Mouse (Mus musculus): Measurements from ENCODE around the gene Rp2. TPM values are rescaled to one million over a fixed set of nuclear protein-coding genes. Genes with fewer than 3 reads are reported as not detected.
A peak's percentile ranks its signal among the peaks of the same experiment; 100 is the strongest.
"Not testable (repeated sequence)": the region's sequence is repeated elsewhere in the genome, so short reads cannot be mapped to it uniquely, and the experiment has no call there.

Gene Rp2
- 10 to 100 TPM; 19.1 to 24.0 (median 20.6) TPM for total RNA-seq (2022)

DNA sequence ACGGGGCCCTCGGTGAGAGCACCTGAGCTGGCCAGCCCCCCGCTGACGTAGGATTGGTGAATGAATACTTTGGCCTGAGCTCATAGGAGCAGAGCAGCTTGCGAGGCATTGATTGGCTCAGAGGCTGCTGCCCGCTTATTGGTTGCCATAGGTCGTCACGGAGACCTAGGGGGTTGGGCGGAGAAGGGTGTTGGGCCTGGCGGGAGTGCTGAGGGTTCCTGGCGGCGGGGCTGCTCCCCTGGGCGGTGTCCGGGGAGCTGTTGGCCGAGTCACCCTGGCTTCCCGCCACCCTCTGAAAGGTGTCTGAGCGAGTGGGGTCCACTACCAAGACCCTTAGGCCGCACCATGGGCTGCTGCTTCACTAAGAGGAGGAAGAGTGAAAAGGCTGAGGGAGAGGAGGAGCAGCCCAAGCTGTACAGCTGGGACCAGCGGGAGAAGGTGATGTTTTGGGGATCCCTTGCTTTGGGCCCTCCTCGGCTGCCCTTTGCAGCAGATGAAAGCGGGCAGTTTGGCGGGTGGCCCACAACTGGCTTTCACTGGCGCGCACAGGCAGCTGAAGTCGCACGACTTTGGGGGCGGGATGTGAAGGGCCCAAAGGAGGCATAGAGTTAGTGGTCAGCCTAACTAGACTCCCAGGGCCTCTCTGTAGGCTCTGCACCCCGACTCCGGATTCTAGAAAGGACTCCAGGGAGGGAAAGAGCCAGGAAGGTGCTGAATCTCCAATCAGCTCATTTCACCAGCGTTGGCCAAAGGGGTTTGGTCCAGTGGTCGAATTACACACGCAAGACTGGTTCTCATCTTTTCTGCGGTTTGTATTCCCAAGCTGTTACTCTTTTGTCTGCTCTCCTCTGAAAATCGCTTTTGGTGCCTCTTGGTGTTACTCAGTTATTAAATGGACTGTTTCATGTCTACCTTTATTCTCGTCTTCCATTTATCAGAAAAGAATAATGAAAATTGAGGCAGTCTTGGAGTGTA lies at the start of gene Rp2:
Rp2 (plus strand) TSS at position 91 of the 975 bp plus-strand sequence.
- DNase-seq (ENCODE audit: low spot score in 2 of 2): peak; percentile 70 to 77

DNA sequence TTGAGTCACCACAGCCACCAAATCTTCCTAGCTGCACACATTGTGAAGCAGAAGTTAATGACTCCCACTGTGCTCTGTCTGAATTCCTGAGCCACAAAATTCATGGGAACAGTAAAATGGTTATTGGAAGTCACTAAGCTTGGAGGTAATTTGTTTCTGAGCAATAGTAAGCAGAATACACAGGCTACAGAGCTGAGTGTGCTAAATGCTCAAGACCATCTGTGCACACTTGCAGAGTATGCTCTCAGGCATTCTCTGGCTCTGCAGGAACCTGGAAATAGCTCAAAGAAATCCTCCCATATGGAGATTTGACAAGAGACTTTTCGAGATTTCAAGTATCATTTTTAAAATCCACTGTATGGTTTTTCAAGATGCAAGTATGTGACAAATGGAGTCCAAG lies 31.5 kb upstream of the Rp2 start:
- peak; percentile 10 to 22 for DNase-seq (ENCODE audit: low spot score in 2 of 2)

DNA sequence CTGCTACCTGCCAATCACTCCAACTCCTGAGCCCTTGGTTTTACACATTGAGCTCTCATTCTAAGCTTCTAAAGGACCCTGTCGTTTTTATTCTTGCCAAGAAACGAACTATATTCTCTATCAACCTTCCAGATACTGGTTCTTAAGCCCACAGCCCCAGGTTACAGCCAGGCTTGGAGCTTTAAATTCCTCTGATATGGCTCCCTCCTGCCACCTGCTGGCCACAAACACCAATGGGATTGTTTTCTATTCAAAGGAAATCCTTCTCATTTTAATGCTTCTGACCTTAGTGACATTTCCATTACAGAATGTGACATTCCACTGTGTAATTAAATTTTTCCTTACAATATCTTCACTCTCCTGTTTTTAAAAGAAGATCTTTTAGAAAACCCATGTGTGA lies 28.6 kb upstream of the Rp2 start:
- DNase-seq (ENCODE audit: low spot score in 2 of 2): peak; percentile 3 to 22

DNA sequence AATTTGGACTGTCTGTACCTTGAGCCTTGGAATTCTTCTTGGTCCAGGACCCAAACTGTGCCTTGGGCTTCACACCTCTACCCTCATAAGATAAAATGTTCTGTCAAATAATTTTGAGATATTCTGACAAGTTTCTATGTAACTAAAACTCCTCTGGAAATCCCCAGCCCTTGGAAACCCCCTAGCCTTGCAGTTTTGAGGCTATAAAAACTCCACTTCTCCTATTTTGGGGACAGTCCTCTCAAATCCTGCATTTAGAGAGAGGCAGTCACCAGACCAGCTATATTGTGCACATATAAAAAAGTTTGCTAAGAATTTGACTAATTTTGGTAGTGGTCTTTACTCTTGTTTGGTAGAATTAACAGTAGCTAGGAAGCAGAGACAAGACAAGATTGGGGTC lies 19.3 kb upstream of the Rp2 start:
- no peak for DNase-seq (ENCODE audit: low spot score in 2 of 2)

DNA sequence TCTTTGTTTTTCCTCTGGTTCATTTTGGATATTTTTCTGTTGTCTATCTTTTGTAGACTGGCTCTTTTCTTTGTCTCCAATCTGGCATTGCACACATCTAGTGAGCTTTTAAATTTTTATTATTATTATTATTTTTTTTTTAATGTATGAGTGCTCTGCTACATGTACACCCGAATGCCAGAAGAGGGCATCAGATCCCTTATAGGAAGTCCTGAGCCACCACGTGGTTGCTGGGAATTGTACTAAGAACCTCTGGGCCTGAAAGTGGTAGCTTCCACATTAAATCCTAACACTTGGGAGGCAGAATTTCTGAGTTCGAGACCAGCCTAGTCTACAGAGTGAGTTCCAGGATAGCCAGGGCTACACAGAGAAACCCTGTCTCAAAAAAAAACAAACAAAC lies 17.9 kb upstream of the Rp2 start:
- no peak for DNase-seq (ENCODE audit: low spot score in 2 of 2)

DNA sequence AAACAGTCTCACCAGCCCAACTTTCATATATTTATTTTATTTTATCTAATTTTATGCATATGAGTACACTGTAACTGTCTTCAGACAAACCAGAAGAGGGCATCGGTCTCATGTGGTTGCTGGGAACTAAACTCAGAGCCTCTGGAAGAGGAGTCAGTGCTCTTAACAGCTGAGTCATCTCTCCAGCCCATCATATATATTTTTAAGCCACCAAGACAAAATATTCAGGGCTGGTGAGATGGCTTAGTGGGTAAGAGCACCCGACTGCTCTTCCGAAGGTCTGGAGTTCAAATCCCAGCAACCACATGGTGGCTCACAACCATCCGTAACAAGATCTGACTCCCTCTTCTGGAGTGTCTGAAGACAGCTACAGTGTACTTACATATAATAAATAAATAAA lies 14.0 kb upstream of the Rp2 start:
- not testable (repeated sequence) for DNase-seq (ENCODE audit: low spot score in 2 of 2)

DNA sequence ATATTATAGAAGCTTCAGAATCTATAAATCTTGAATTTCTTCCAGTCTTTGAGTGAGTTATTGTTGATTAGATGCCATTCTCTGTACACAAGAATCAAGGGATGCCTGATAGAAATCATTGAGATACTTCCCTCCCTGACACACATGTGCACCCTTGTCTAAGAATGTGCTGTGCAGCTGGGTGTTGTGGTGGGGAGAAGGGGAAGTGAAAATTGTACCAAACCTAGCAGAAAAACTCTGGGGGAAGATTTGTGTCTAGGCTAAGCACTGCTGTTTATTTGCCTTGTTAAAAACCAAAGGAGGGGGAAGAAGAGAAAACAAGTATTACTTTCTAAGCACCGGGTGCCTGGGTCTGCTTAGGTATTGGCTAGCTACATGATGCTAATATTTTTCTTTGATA lies 9.0 kb upstream of the Rp2 start:
- no peak for DNase-seq (ENCODE audit: low spot score in 2 of 2)

DNA sequence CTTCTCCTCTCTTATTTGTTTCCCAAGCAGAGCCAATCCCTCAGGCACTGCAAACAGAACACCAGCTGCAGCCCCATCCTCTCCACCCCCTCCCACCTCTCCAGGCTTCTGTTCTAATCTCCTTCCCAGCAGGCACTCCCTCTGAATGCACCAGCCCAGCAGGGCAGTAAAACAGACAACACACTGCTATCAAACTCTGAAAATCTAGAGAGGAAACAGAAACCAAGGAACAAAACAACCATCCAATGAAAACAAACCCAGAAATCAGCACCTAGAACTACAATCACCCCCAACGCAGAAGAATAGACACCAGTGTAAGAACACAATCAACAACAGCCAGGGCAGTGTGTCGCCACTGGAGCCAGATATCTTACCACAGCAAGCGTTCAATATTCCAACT lies 8.0 kb upstream of the Rp2 start:
- no peak for DNase-seq (ENCODE audit: low spot score in 2 of 2)

DNA sequence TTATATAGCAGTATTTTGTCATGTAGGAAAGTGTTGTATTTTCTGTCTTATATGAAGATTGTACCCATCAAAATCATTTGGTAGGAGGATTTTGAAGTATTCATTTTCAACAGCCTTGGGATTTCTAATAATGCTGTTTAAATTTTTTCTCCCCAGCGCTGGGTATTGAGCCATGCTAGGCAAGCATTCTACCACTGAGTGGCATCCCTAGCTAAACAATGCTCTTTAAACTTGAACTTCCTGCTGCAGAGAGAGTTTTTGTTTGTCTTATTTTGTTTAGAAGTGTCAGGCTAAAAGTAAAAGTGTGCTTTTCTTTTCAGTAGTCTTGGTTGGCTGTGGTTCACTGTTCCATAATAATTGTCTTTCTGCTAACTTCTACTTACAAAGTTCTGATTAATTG lies 1.8 kb downstream of the Rp2 start:
- DNase-seq (ENCODE audit: low spot score in 2 of 2): no peak

DNA sequence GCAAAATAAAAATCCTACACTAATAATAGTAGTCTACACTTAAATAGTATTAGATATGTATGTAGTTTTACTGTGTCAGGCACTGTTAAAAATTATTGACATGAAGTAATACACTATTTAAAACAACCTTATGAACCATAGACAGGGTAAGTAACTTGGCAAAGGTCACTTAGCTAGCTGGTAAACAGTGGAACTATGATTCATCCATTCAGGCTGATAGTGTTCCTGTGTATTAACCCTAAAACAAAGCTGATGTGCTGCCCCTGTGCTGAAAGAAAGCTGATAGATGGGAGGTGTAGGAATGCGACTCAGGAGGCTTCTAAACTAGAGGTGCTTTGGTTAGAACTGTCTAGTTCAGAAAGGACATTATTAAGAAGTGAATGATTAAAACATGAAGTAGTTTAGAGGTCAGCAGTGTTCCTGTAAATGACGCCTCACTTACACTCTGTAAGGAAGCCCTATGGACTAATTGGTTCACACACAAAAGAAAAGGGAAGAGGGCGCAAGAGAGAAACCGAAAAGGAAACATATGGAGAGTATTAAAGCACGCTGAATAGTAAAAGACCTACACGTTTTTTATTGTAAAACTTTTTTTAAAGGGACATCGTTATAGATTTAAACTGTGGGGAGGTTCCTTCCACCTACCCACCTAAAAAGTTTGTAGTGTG lies 15.2 kb downstream of the Rp2 start:
- no peak for DNase-seq (ENCODE audit: low spot score in 2 of 2)

DNA sequence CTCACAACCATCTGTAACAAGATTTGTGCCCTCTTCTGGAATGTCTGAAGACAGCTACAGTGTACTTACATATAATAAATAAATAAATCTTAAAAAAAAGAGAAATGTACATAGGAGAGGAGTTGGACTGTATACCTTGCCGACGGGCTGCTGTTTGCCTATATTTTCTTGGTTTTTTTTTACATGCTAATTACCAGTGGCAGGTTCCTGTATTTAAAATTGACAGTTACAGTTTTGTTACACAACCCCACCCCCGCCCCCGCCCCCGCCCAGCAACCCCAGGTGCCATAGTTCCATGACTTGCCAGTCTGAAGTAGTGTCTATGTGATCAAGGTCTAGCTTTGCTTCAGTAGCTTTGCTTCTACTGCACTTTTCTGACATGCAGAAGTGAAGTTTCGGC lies 18.0 kb downstream of the Rp2 start:
- no peak for DNase-seq (ENCODE audit: low spot score in 2 of 2)

DNA sequence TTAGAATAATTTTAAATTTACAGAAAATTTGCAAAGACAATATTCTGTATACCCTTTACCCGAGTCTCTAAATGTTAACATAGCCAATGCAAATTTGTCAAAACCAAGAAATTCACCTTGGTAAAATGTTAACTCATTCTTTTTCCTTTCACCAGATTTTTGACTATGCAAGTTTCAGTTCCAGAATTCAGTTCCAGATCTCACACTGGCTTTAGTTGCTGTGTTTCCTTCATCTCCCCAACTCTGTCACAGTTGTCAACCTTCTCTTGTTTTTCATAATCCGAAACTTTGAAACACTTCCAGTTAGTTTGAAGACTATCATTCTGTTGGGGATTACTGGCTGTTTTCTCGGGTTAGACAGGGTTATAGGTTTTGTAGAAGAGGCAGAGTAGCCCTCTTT lies 22.7 kb downstream of the Rp2 start:
- DNase-seq (ENCODE audit: low spot score in 2 of 2): no peak

DNA sequence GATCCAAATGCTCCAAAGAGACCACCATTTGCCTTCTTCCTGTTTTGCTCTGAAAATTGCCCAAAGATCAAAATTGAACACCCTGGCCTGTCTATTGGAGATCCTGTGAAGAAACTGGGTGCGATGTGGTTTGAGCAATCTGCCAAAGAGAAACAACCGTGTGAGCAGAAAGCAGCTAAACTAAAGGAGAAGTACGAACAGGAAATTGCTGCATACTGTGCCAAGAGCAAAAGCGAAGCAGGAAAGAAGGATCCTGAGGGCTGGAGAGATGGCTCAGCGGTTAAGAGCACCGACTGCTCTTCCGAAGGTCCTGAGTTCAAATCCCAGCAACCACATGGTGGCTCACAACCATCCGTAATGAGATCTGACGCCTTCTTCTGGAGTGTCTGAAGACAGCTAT lies 27.7 kb downstream of the Rp2 start:
- DNase-seq (ENCODE audit: low spot score in 2 of 2): not testable (repeated sequence)

DNA sequence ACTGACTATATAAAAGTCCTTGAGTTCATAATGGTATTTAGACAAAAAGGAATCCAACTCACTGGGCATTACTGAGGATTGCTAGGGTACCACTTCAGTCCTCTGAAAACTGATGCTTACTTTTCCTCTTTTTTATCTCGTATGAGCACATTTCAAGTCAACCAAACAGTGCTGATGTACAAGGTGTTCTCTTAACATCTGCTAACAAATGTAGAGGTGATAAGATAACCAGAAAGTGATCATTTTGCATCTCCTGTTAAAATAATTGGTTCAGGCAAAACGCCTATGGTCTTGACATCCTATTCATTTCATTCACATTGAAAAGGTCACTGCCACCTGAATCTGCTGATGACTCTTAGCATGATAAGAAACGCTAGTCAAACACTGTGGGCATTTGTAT lies 28.7 kb downstream of the Rp2 start:
- DNase-seq (ENCODE audit: low spot score in 2 of 2): no peak

DNA sequence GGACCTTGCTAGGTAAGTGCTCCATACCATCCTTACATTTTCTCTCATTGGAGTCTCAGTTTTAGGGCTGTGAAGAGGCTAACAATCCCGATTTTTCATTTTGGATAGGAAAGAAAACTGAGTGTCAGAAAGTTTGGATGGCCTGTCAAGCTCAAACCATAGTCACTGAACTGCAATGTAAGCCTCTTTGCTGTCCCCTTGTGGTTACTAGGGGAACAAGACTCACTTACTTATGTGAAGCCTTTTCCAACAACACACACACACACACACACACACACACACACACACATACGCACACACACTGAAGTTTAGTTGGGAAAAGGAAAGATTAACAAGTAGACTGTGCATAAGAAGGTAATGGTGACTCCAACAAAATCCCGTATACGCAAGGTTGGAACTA lies 39.8 kb downstream of the Rp2 start:
- DNase-seq (ENCODE audit: low spot score in 2 of 2): no peak

DNA sequence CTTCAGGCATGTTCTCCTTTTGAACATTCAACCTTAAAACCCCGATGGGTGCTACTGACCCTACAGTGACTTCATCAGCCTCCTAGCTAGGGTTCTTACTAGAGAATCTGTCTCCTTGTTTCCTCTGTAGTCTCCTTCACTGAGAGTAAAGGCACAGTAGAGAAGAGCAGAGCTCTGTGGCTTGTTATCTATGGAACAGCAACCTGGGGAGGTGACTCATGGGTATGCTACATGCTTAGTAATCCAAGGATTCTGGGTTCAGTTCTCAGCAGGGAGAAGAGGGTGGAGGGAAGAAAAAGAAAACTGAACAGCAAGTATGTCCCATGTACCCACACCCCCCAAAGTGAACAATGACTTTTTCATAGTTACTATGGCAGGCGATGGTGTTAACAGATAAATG lies 42.6 kb downstream of the Rp2 start:
- DNase-seq (ENCODE audit: low spot score in 2 of 2): no peak

DNA sequence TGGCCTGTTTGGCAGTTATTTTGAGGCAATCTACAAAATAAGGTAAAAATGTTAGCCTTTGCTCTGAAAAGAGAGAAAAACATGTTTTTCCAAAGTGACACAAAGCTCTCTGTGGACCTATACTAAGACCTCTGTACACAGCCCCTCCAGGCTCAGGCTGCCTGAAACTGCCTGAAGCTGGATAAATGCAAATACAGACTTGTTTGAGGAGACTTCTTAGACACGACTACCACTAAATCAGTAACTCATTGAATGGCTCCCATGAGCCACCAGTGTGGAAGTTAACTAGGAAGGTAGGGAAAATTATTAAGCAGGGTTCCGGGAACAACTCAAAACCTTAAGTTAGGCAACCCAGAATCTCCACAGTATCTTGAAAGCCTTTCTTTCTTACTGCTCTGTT lies 43.4 kb downstream of the Rp2 start:
- DNase-seq (ENCODE audit: low spot score in 2 of 2): no peak

DNA sequence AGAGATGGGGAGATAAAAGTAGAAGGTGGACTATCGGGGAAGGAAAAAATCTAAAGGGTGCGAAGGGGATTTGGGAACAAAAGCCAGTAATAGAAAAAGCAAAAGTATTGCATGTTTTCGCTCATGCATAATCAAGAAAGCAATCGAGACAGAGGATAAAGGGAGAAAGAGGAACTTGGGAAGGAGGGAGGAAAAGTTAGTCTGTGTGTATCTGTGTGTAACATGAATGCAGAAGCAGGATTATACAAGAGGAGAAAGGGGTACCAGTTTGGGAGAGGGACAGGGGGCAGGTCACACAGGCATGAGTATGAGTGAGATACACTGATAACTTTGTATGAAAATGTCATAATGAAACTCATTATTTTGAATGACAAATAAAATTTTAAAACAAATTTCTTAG lies 47.1 kb downstream of the Rp2 start:
- DNase-seq (ENCODE audit: low spot score in 2 of 2): no peak

DNA sequence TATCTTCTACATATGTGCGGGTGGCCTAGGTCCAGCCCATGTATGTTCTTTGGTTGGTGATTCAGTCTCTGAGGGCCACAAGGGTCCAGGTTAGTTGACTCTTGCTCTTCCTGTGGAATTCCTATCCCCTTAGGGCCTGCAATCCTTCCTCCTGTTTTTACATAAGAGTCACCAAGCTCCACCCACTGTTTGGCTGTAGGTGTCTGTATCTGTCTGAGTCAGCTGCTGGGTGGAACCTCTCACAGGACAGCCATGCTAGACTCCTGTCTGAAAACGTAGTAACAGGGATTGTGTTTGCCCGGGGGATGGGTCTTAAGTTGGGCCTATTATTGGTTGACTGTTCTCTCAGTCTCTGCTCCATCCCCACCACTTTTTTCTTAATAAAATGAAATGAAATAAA lies 47.9 kb downstream of the Rp2 start:
- no peak for DNase-seq (ENCODE audit: low spot score in 2 of 2)

DNA sequence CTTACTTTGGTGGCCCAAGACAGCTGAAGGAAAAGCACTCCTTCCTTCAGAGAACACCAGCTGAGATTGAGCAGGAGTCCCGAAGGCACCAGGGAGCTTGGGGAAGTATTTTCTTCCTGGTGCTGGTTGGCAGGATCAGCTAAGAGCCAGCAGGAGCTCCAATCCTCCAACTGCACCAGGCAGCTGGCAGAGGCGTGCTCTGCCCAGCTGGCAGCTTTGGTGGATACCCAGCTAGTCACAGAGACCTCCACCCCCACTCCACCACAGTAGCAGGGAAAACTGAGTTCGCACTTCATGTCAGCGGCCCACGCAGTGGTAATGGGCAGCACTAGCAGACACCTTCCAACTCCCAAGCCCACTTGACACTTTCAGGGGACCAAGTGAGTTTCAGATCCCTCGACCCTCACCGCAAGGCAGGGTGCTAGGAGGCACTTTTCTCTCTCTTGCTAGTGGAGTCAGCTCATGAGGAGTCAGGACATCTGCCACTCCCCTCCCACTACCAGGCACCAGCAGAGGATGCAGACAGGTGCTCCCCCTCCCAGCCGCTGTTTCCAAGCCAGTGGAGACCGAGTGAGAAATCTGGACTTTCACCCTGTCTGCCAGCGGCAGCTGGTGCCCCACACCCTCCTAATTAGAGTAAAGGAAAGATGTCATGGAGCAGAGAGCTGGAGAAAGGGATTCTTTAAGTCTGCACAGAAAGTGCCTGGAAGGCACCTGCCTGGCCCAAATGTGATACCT lies 50.8 kb downstream of the Rp2 start:
- peak; percentile 32 to 50 for DNase-seq (ENCODE audit: low spot score in 2 of 2)

DNA sequence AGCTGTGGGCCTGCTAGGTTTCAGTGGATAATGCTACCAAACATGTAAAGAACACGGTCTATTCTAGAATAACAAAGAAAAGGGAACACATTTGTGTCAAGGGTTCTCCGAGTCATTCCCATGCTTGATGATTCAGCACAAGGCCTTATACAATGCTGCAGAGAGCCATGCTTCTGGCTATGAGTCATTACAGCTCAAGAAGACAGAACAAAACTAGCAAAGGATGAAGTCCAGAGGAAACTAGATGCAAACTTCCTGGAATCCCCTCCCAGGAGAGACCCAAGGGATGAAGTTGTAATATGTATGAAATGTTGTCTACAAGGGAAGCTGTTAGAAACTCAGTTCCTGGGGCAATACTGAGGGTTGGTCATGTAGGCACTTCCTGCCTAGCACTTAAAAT lies 54.2 kb downstream of the Rp2 start:
- no peak for DNase-seq (ENCODE audit: low spot score in 2 of 2)

DNA sequence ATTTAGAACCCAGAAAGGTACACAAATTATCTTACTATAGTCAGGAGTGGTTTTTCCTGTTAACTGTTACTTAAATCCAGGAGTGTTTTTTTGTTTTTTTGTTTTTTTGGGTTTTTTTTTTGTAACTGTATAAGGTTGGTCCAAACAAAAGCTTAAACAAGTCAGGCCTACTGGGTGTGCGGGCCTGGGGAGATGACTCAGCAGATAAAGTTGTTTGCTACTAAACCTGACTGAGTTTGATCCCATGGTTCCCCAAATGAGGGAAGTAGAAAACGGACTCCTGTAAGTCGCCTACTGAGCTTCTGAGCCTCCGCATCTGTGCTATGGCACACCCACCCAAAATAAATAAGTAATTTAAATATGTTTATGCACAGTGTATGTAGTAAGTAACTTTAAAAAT lies 55.3 kb downstream of the Rp2 start:
- DNase-seq (ENCODE audit: low spot score in 2 of 2): no peak
